Mouse (Mus musculus) liver (tissue): Measurements from ENCODE around the gene Plekhn1.

Experiments
- DNase-seq: peaks from one replicate; pipeline ENCODE4 v3.0.0-alpha.2; 2020; ENCODE audit warnings: mixed read lengths

Plekhn1 gene

GRCm38 (mm10) chr4:156213134-156213533 lies 21.5 kb downstream of the Plekhn1 start:
- DNase-seq = no peak

- no peak for DNase-seq
Observed at GRCm38 (mm10) chr4:156209963-156210635, 24.6 kb downstream of the Plekhn1 start.

- DNase-seq = no peak
Observed at GRCm38 (mm10) chr4:156208872-156209271, 25.8 kb downstream of the Plekhn1 start.

- DNase-seq = no peak
Observed at GRCm38 (mm10) chr4:156203413-156204131, 31.1 kb downstream of the Plekhn1 start.

GRCm38 (mm10) chr4:156203001-156203412 lies 31.6 kb downstream of the Plekhn1 start, which contains the start of gene AW011738:
AW011738 (plus strand) TSS chr4:156203304.
- DNase-seq = peak; percentile 82

GRCm38 (mm10) chr4:156202462-156202893 lies 32.2 kb downstream of the Plekhn1 start:
- DNase-seq = peak; percentile 73

- no peak for DNase-seq
Observed at GRCm38 (mm10) chr4:156200623-156201475, 33.8 kb downstream of the Plekhn1 start, which contains the start of gene Isg15. Isg15 (minus strand) TSS chr4:156200818.

- DNase-seq = peak; percentile 95
Observed at GRCm38 (mm10) chr4:156197829-156198205, 36.8 kb downstream of the Plekhn1 start.

GRCm38 (mm10) chr4:156197131-156197828 lies 37.4 kb downstream of the Plekhn1 start, which contains the start of gene Agrn:
Agrn (minus strand) TSS chr4:156197488.
- peak; percentile 84 for DNase-seq

- DNase-seq = peak; percentile 65
Observed at GRCm38 (mm10) chr4:156195927-156196870, 38.5 kb downstream of the Plekhn1 start.

GRCm38 (mm10) chr4:156194346-156194745 lies 40.3 kb downstream of the Plekhn1 start:
- no peak for DNase-seq

GRCm38 (mm10) chr4:156193906-156194305 lies 40.8 kb downstream of the Plekhn1 start:
- DNase-seq = no peak

- DNase-seq = no peak
Observed at GRCm38 (mm10) chr4:156193200-156193590, 41.5 kb downstream of the Plekhn1 start.

GRCm38 (mm10) chr4:156192421-156193199 lies 42.0 kb downstream of the Plekhn1 start:
- peak; percentile 73 for DNase-seq

- peak; percentile 62 for DNase-seq
Observed at GRCm38 (mm10) chr4:156188811-156189323, 45.8 kb downstream of the Plekhn1 start.

GRCm38 (mm10) chr4:156188162-156188810 lies 46.4 kb downstream of the Plekhn1 start:
- no peak for DNase-seq

GRCm38 (mm10) chr4:156185950-156186850 lies 48.5 kb downstream of the Plekhn1 start:
- DNase-seq = peak; percentile 43

GRCm38 (mm10) chr4:156185456-156185949 lies 49.2 kb downstream of the Plekhn1 start:
- DNase-seq = peak; percentile 69
